Mouse (Mus musculus): Measurements from ENCODE around the gene Kcnk12.

DNA sequence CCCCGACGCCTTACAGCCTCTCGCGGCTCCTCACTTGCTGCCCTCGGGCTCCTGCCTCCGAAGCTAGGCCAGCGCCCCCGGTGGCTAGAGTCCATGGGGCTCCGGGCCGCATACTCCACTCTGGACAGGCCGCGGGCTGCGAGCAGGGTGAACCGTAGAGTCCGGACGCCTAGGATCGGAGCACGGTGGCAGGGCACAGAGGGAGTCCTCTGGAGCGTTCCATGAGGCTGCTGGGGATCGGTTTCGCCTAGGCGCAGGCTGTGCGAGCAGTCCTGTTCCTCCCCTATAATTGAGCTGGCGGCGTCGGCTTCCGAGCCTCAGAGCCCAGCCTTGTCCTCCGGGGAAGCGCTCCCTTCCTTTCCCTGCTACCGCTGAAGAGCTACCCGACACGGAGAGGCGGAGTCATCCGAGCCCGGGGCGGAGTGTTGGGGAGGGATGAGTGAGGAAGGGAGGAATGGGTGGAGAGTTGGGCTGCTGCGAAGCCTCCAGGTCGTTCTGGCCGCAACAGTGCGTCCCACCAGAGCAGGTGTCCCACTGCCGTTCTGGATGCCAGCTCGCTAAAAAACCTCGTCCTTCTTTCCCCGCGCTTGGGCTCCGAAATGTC, at the start of gene Kcnk12:
- no peak for TF ChIP-seq CTCF (IDR thresholded peaks at IDR 0.05; ENCODE audit: low read depth, low read length)
- no peak for TF ChIP-seq POLR2A (IDR thresholded peaks at IDR 0.05; ENCODE audit: extremely low read depth, insufficient read depth, low read length)
